Mouse (Mus musculus) liver, embryonic 14.5 days (tissue): ENCODE measurements around the gene Hist1h4m. TPM values are rescaled to one million over a fixed set of nuclear protein-coding genes. Genes with fewer than 3 reads are reported as not detected.
"Not testable (repeated sequence)": the region's sequence is repeated elsewhere in the genome, so short reads cannot be mapped to it uniquely, and the experiment has no call there.

Experiments used
- ATAC-seq: fragments of 200-750 bp; cut with Nextera tagmentation; 2 replicates; pipeline ENCODE4 v1.8.0; 2017; ENCODE audit warnings: moderate number of reproducible peaks, mild to moderate bottlenecking, moderate library complexity; ENCODE audit not compliant: insufficient read depth
- DNase-seq, 3 experiments: peaks; one replicate each; pipeline ENCODE4 v3.0.0-alpha.2; 2012 to 2013; ENCODE audit warnings: low read depth in 3 of 3, low spot score in 3 of 3
- H3K27ac ChIP-seq: fragments of 300-500 bp; sonication (generic); 2 replicates; pipeline ENCODE4 v1.5.1; 2014; ENCODE audit warnings: moderate library complexity, mild to moderate bottlenecking, control low read depth, inconsistent platforms
- H3K27me3 ChIP-seq: fragments of 300-500 bp; sonication (generic); 2 replicates; pipeline ENCODE4 v1.6.1; 2014; ENCODE audit warnings: mild to moderate bottlenecking, low read length, moderate library complexity; ENCODE audit not compliant: control insufficient read depth, insufficient read depth
- H3K36me3 ChIP-seq: fragments of 300-500 bp; sonication (generic); replicated peaks from 2 replicates; pipeline ENCODE4 v1.6.1; 2014; ENCODE audit warnings: low read depth; ENCODE audit not compliant: control insufficient read depth, insufficient read depth
- H3K4me1 ChIP-seq, 2 experiments: fragments of 200-500 bp in 1 of 2; fragments of 300-500 bp in 1 of 2; sonication (generic) in 1 of 2; replicated peaks; 2 replicates each; pipeline ENCODE4 v1.6.1; 2012 to 2014; ENCODE audit warnings: antibody characterized with exemption in 1 of 2, inconsistent platforms in 1 of 2, low read length in 1 of 2; ENCODE audit not compliant: control insufficient read depth in 2 of 2, insufficient read depth in 2 of 2
- H3K4me2 ChIP-seq: fragments of 300-500 bp; sonication (generic); 2 replicates; pipeline ENCODE4 v1.6.1; 2014; ENCODE audit warnings: low read depth, mild to moderate bottlenecking, control low read depth, moderate library complexity
- H3K4me3 ChIP-seq, 2 experiments: fragments of 200-500 bp in 1 of 2; fragments of 300-500 bp in 1 of 2; sonication (generic) in 1 of 2; 2 replicates each; pipeline ENCODE4 v1.5.1; 2012 to 2014; ENCODE audit warnings: low read depth in 2 of 2, low read length in 2 of 2, mild to moderate bottlenecking in 2 of 2, control low read depth in 1 of 2, inconsistent platforms in 1 of 2, moderate library complexity in 1 of 2; ENCODE audit not compliant: insufficient read depth in 1 of 2
- H3K9ac ChIP-seq: fragments of 300-500 bp; sonication (generic); replicated peaks from 2 replicates; pipeline ENCODE4 v1.6.1; 2014; ENCODE audit warnings: mild to moderate bottlenecking, control low read depth, moderate library complexity
- H3K9me3 ChIP-seq: fragments of 300-500 bp; sonication (generic); 2 replicates; pipeline ENCODE4 v1.6.1; 2016; ENCODE audit warnings: low read length, mixed read lengths; ENCODE audit not compliant: control insufficient read depth
- CTCF ChIP-seq: IDR thresholded peaks from 2 replicates; pipeline ENCODE4 v1.5.1; 2016; ENCODE audit warnings: antibody characterized with exemption, low read depth, control low read depth
- EP300 ChIP-seq: IDR thresholded peaks from 2 replicates; pipeline ENCODE4 v1.6.1; 2016; ENCODE audit warnings: antibody characterized with exemption, low read depth
- WGBS: fragments of 180-500 bp; shearing (Covaris S2); extraction: QIAGEN DNeasy Blood & Tissue Kit; methylation state at CpG from one replicate; pipeline ENCODE4 v1.1.7; 2014; ENCODE audit not compliant: insufficient replicate concordance; 5-methylcytosine and 5-hydroxymethylcytosine counted together
- polyA plus RNA-seq, 2 experiments: library from polyadenylated mRNA; depleted of rRNA in 1 of 2; stranded (reverse) in 1 of 2; unstranded in 1 of 2; fragments of >200 nt; fragmentation: Nextera tagmentation in 1 of 2; extraction: Ambion mirVana in 1 of 2; gene quantifications; 2 replicates each; pipeline versions ENCODE4 v1.2.1 to v1.2.3; 2012 to 2014

Gene Hist1h4m
- polyA plus RNA-seq, 2 experiments, result not detected

GRCm38 (mm10) chr13:21786189-21786898, 25.2 kb upstream of the Hist1h4m start:
- Histone ChIP-seq H3K4me2 (peak overlapping the region; percentile 90), H3K9me3 (no peaks in the 10 kb centered on the region), H3K27me3 (no peaks in the 10 kb centered on the region), H3K36me3 (no peaks in the 10 kb centered on the region), H3K4me3 (peak overlapping the region; percentile 56 to 69), H3K4me1 (peaks cover 28 to 32% of the 10 kb centered on the region in 2 experiments), H3K27ac (peak overlapping the region; percentile 95), H3K9ac (peak overlapping the region; percentile 96)
- TF ChIP-seq EP300, result 0 out of 2 replicates have a peak, but pooled peaks have one; percentile 30
- TF ChIP-seq CTCF, result no peak
- 4% methylated on average over 8 of the region's 8 CpGs for WGBS
- ATAC-seq, result no peak
- peak in 1 of 3 experiments; percentile 64 for DNase-seq

- DNase-seq (peak; percentile 94 to 97 (median 96)), ATAC-seq (peak; percentile 81)
- peak within 1 kb of the TSS; percentile 95 for H3K27ac ChIP-seq
- WGBS, result under 1% methylated on average over 37 of the region's 63 CpGs
- not testable (repeated sequence) for H3K9me3 ChIP-seq, H3K27me3 ChIP-seq, H3K36me3 ChIP-seq
- peak within 1 kb of the TSS; percentile 96 for H3K9ac ChIP-seq
- 0 out of 2 replicates have a peak, but pooled peaks have one; percentile 9 for TF ChIP-seq CTCF
- peak; percentile 52; the same call in 1 of the 2 replicates for TF ChIP-seq EP300
- peak within 1 kb of the TSS; percentile 90 for H3K4me2 ChIP-seq
- H3K4me1 ChIP-seq, result peaks cover 26 to 31% of the 10 kb centered on the region in 2 experiments
- H3K4me3 ChIP-seq, result peak within 1 kb of the TSS; percentile 56 to 69
These were observed 24.5 kb upstream of the Hist1h4m start, which contains the start of the genes Hist1h2an and Hist1h2bp for GRCm38 (mm10) chr13:21786899-21787629. Gene Hist1h2an, minus strand, starts transcription at chr13:21787218. Gene Hist1h2bp, plus strand, starts transcription at chr13:21787461.

- H3K27ac ChIP-seq, result peak overlapping the region; percentile 84
- H3K9me3 ChIP-seq, result no peaks in the 10 kb centered on the region
- H3K36me3 ChIP-seq, result no peaks in the 10 kb centered on the region
- peaks cover 26 to 31% of the 10 kb centered on the region in 2 experiments for H3K4me1 ChIP-seq
- ATAC-seq (peak; percentile 19), DNase-seq (peak in 1 of 3 experiments; percentile 51)
- no peak; the same call in 1 of the 2 replicates for TF ChIP-seq EP300
- no peak for TF ChIP-seq CTCF
- peak overlapping the region; percentile 90 for H3K4me2 ChIP-seq
- peak overlapping the region; percentile 50 to 56 for H3K4me3 ChIP-seq
- H3K9ac ChIP-seq, result peak overlapping the region; percentile 75
- WGBS, result 20% methylated on average over 14 of the region's 21 CpGs
- no peaks in the 10 kb centered on the region for H3K27me3 ChIP-seq
These were observed 23.6 kb upstream of the Hist1h4m start for GRCm38 (mm10) chr13:21787760-21788593.

GRCm38 (mm10) chr13:21789925-21790324, 21.6 kb upstream of the Hist1h4m start:
- Histone ChIP-seq H3K27ac (peak overlapping the region; percentile 84), H3K27me3 (no peaks in the 10 kb centered on the region), H3K36me3 (no peaks in the 10 kb centered on the region), H3K4me3 (no peak overlapping the region), H3K4me2 (no peak overlapping the region), H3K4me1 (peaks cover 19% of the 10 kb centered on the region in 2 experiments), H3K9me3 (no peaks in the 10 kb centered on the region), H3K9ac (no peak overlapping the region)
- ATAC-seq (no peak), DNase-seq (no peak)
- TF ChIP-seq EP300 (no peak), CTCF (no peak)
- 29% methylated on average over 6 of the region's 6 CpGs for WGBS
